Mouse (Mus musculus) embryonic fibroblast, embryonic 13.5 days (primary cell): Measurements from ENCODE around the gene Sept9.

Source experiments
- CTCF ChIP-seq: IDR thresholded peaks from 2 replicates; pipeline ENCODE4 v1.5.1; 2011; ENCODE audit warnings: mild to moderate bottlenecking, control low read depth, low read length, moderate library complexity, borderline replicate concordance; ENCODE audit not compliant: insufficient read depth
- POLR2A ChIP-seq: IDR thresholded peaks from 2 replicates; pipeline ENCODE4 v1.6.1; 2011; ENCODE audit warnings: low read depth, mild to moderate bottlenecking, control low read depth, low read length, moderate library complexity

DNA sequence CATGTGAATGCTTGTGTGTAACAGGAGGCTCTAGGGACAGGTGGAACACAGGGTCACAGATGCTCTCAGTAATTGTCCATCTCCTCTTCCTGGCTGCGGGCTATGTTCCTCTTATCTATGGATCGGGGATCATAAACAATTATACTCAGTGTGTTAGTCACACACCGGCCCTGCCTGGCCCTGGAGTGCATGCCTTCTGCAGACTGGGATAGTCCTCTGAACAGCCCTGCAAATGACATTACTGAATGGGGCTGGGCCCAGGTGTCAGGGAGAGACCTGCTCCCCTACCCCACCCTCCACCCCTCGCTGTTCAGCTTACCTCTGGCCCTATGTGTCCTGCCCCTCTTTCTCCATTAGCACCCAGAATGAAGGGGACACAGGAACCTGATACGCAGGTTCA, 22.6 kb upstream of the Sept9 start:
- TF ChIP-seq POLR2A = no peak
- TF ChIP-seq CTCF = no peak
